Mouse (Mus musculus): ENCODE data around the gene Rerg. TPM values are rescaled to one million over a fixed set of nuclear protein-coding genes. Genes with fewer than 3 reads are reported as not detected.

Gene Rerg
- polyA plus RNA-seq, 1 experiment from 2014 or later = 39.4 TPM

DNA sequence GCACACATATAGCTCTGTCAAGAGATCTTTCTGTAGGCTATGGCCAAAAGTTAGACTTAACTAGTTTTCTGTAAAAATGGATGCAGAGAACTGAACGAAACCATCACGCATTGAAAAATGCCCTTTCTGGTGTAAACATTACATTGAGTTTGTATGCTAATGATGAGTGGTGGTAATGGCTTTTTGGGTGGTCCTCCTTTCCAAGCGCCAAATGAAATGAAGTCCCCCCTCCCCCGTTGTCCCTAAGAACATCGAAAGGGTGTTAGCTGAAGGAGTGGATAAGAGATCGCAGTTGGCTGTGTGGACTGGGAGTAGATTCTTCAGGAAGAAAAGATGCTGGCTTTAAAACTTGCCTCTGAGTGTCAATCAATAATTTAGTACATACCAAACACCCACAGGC is 20.3 kb upstream of the Rerg start:
- H3K4me3 ChIP-seq = no peak overlapping the region
- no peak overlapping the region for H3K4me2 ChIP-seq
- H3K4me1 ChIP-seq = no peaks in the 10 kb centered on the region
- H3K9ac ChIP-seq = no peak overlapping the region
- no peak overlapping the region for H3K27ac ChIP-seq
- no peaks in the 10 kb centered on the region for H3K9me3 ChIP-seq
- no peak for ATAC-seq (ENCODE audit: insufficient number of reproducible peaks, low FRiP score, low TSS enrichment, low read depth)
- no peaks in the 10 kb centered on the region for H3K36me3 ChIP-seq
- no peaks in the 10 kb centered on the region for H3K27me3 ChIP-seq
- 92% methylated on average over 6 of the region's 6 CpGs for WGBS

DNA sequence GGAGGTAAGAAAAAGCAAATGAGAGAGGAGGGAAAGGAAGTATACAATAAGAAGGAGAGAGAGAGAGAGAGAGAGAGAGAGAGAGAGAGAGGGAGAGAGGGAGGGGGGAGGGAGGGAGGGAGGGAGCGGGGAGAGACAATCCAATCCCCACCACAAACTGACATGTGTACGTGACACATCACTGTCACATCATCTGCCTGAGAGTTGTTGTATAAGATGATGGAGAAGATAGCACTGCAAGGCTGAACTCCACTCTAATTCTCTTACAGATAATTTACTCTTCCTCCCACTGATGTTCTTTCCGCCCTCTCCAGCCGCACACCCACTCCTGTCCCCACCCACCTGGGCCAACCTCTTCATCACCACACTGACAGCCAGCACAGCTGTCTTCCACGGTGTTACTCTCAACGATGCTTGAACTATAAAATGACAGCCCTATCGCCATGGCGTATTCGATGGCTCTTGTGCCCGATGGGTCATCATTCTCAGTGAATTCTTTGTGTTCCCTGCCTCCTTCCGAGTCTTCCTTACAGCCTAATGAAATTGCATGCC is 18.2 kb upstream of the Rerg start:
- WGBS = 43% methylated on average over 11 of the region's 11 CpGs
- Histone ChIP-seq H3K36me3 (no peaks in the 10 kb centered on the region), H3K27ac (no peak overlapping the region), H3K4me1 (no peaks in the 10 kb centered on the region), H3K27me3 (no peaks in the 10 kb centered on the region), H3K4me3 (no peak overlapping the region), H3K9ac (no peak overlapping the region), H3K9me3 (no peaks in the 10 kb centered on the region), H3K4me2 (no peak overlapping the region)
- ATAC-seq (ENCODE audit: insufficient number of reproducible peaks, low FRiP score, low TSS enrichment, low read depth) = no peak

DNA sequence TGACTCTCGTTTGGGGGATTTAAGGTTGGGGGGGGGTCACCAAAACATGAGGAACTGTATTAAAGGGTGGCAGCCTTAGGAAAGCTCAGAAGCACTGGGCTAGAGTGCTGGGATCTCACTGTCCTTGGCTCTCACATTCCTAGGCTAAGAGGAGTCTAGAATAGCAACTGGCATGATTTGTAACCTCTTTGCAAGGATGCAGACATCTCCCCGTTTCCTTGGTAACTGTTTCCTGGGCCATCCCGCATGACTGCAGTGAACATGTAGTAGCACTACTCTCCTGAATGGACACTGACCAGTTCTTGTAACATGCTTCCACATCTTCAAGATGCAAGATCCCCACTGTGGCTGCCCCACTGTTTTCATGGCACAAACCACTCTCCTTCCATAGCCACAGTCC is 17.1 kb upstream of the Rerg start:
- no peaks in the 10 kb centered on the region for H3K4me1 ChIP-seq
- no peak for ATAC-seq (ENCODE audit: insufficient number of reproducible peaks, low FRiP score, low TSS enrichment, low read depth)
- no peaks in the 10 kb centered on the region for H3K9me3 ChIP-seq
- no peak overlapping the region for H3K9ac ChIP-seq
- H3K36me3 ChIP-seq = no peaks in the 10 kb centered on the region
- H3K27me3 ChIP-seq = no peaks in the 10 kb centered on the region
- WGBS = 65% methylated on average over 3 of the region's 3 CpGs
- H3K4me2 ChIP-seq = no peak overlapping the region
- no peak overlapping the region for H3K4me3 ChIP-seq
- no peak overlapping the region for H3K27ac ChIP-seq

DNA sequence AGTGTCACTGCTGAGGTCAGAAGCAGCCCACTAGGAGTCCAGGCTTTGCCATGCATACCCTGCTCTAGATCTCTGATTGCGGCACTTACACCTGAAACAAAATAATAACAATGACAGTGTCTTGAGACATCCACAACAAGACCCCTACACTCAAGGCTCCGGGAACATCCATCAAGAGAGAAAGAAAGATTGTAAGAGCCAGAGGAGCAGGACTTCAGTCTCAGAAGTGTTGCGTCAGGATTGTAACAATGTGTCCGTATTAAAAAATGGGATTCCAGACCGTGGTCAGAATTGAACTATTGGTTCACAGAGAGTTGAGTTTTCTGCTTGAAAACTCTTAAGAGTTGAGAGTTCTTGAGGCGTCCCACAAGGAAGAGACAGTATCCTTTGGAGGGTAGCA is 10.3 kb upstream of the Rerg start:
- Histone ChIP-seq H3K9me3 (no peaks in the 10 kb centered on the region), H3K4me2 (no peak overlapping the region), H3K4me1 (peaks cover 6% of the 10 kb centered on the region; the same call in 1 of the 2 replicates), H3K4me3 (no peak overlapping the region), H3K9ac (no peak overlapping the region), H3K36me3 (no peaks in the 10 kb centered on the region), H3K27ac (no peak overlapping the region), H3K27me3 (no peaks in the 10 kb centered on the region)
- no peak for ATAC-seq (ENCODE audit: insufficient number of reproducible peaks, low FRiP score, low TSS enrichment, low read depth)
- 63% methylated on average over 6 of the region's 6 CpGs for WGBS

DNA sequence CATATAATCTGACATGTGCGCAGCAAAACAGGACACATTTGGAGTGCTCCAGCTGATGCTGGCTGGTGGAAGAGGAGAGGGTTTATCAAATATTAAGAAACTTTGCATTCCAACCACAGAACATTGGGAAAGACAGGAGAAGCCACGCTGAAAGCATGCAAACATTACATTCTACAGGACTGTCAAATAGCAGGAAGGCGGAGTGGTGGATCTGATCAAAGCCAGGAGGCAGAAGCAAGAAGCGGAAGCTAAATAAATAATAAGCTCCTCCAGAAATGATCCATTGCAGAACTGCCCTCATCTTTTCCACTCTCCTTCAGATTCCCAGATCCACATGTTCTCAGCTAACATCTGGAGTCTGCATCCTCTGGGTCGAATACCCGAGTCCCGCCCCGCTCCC is 9.8 kb upstream of the Rerg start:
- Histone ChIP-seq H3K36me3 (no peaks in the 10 kb centered on the region), H3K9me3 (no peaks in the 10 kb centered on the region), H3K4me3 (no peak overlapping the region), H3K27me3 (no peaks in the 10 kb centered on the region), H3K4me2 (no peak overlapping the region), H3K4me1 (peaks cover 6% of the 10 kb centered on the region; the same call in 1 of the 2 replicates), H3K27ac (no peak overlapping the region), H3K9ac (no peak overlapping the region)
- 31% methylated on average over 8 of the region's 8 CpGs for WGBS
- ATAC-seq (ENCODE audit: insufficient number of reproducible peaks, low FRiP score, low TSS enrichment, low read depth) = no peak

DNA sequence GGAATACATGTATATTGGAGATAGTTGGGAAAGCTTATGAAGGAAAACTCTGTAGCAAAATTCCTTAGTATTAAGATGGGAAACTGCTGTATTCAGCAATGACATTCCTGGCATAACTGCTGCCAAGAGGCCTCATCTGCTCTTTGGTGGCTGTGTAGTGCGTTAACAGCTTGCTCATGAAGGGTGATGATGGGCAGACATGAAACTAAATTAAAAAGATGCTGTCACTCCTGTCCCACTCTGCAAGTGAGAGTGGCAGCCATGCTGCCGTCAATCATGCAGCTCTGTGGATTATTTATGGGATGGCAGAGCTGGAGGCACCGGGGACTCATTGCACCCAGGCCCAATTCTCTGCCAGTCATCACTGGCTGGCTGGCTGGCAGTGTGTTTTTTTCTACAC is 8.7 kb upstream of the Rerg start:
- H3K27ac ChIP-seq = no peak overlapping the region
- 35% methylated on average over 3 of the region's 3 CpGs for WGBS
- no peak for ATAC-seq (ENCODE audit: insufficient number of reproducible peaks, low FRiP score, low TSS enrichment, low read depth)

DNA sequence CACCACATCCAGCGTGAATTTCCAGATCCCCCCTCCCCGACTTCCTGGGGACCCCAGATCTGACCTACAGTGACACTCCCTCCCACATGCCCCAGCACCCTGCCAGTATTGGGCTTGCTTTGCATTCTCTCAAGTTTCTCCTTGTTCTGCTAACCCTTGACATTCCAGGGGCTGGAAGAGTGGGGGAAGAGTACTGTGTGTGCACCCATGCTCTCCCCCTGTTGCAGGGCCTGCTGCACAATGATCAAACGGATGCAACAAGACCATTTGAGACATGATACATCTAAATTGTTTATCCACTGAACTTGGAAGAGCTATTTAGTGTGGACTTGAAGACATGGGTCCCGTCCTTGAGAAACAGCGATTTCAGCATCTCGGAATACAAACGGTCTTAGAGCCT is 349 bp upstream of the Rerg start:
- Histone ChIP-seq H3K36me3 (no peaks in the 10 kb centered on the region), H3K4me1 (peaks cover 16% of the 10 kb centered on the region), H3K27me3 (peaks cover 7% of the 10 kb centered on the region; the same call in 1 of the 2 replicates), H3K27ac (no peak overlapping the region), H3K4me3 (no peak overlapping the region), H3K9me3 (no peaks in the 10 kb centered on the region), H3K4me2 (no peak overlapping the region), H3K9ac (no peak overlapping the region)
- 46% methylated on average over 7 of the region's 7 CpGs for WGBS
- no peak for ATAC-seq (ENCODE audit: insufficient number of reproducible peaks, low FRiP score, low TSS enrichment, low read depth)

More for the DNA sequence above, 8.7 kb upstream of the Rerg start:
- no peaks in the 10 kb centered on the region for H3K36me3 ChIP-seq
- H3K4me1 ChIP-seq = peaks cover 6% of the 10 kb centered on the region; the same call in 1 of the 2 replicates
- no peak overlapping the region for H3K9ac ChIP-seq
- no peaks in the 10 kb centered on the region for H3K9me3 ChIP-seq
- no peak overlapping the region for H3K4me3 ChIP-seq
- no peak overlapping the region for H3K4me2 ChIP-seq
- H3K27me3 ChIP-seq = no peaks in the 10 kb centered on the region

DNA sequence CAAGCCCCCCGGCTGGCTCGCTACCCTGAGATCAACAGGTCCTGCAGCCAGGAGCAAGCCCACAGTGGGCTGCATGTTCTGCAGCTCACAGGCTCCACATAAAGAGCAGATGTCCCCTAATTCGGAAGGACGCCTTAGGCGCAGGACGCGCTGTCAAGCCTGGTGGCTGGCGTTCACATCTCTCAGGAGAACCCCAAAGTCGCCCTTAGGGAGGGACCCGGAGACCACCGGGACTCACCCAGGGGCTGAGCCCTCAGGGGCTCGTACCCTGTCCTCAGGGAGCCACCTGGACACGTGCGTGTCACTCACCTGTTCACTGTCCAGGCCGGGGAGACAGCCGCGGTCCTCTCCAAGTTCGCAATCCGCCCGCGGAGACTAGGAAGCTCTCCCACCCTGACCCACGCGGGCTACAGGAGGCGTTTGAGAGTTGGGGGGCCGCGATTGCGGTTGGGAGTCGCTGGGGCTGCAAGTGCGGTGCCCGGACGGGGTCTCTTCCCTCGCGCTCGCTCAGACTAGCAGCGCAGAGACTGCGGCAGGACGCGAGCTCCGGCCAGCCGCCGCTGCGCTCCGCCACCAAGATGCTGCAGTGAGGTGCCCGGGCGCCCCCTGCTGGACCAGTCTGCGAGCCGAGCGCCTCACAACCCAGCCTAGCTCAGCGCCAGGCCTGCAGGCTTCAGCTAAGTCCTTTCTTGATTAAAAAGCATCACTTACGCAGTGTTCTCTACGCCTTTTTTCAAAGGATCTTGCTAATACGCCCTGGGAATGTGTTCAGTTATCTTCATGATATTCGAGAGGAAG is 927 bp downstream of the Rerg start:
- H3K4me3 ChIP-seq = peak overlapping the region; percentile 60
- ATAC-seq (ENCODE audit: insufficient number of reproducible peaks, low FRiP score, low TSS enrichment, low read depth) = peak; percentile 88
- H3K27me3 ChIP-seq = peaks cover 7% of the 10 kb centered on the region; the same call in 1 of the 2 replicates
- no peaks in the 10 kb centered on the region for H3K9me3 ChIP-seq
- WGBS = under 1% methylated on average over 53 of the region's 53 CpGs
- H3K27ac ChIP-seq = peak overlapping the region; percentile 33; the same call in 1 of the 2 replicates
- peaks cover 16% of the 10 kb centered on the region for H3K4me1 ChIP-seq
- peak overlapping the region; percentile 88 for H3K4me2 ChIP-seq
- H3K9ac ChIP-seq = peak overlapping the region; percentile 65
- no peaks in the 10 kb centered on the region; the same call in 1 of the 2 replicates for H3K36me3 ChIP-seq

DNA sequence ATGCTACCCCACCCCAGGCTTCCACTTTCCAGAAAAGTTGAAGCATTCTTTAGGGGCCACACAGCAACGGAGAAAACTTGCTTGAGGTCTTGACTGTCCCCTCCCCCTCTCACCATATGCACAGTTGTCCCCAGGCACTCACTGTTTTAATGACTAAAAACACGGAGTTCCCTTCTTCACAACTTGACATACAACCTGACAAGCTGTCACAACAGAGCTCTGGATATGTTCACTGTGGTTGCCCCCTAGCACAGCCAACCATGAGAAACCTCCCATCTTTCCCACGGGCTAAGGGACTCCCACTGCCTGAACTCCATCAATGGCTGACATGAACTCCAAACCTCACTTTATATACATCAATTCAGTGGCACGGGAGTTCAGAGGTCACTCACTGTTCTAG is 3.5 kb downstream of the Rerg start:
- 22% methylated on average over 4 of the region's 4 CpGs for WGBS
- Histone ChIP-seq H3K4me3 (no peak overlapping the region), H3K9me3 (no peaks in the 10 kb centered on the region), H3K4me1 (peaks cover 16% of the 10 kb centered on the region), H3K9ac (no peak overlapping the region), H3K36me3 (peaks cover 6% of the 10 kb centered on the region; the same call in 1 of the 2 replicates), H3K27ac (no peak overlapping the region), H3K4me2 (no peak overlapping the region), H3K27me3 (peaks cover 7% of the 10 kb centered on the region; the same call in 1 of the 2 replicates)
- ATAC-seq (ENCODE audit: insufficient number of reproducible peaks, low FRiP score, low TSS enrichment, low read depth) = no peak

DNA sequence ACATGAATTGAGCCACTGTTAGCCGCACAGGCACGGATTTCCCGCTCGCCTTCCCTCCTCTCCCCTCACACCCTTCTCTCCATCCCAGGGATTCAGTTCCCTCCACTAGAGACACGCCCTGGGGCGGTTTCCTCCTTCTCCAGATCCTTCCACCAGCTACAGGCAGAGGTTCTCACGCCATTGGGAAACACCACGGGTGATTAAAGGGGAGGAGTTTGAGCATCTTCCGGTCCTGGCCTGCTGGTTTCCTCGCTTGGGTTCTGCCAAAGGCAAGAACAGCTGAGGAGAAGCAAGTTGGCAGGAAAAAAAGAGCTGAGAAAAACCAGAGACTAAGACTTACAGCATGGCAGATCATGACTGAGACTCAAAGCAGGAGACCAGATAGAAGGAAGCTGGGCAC is 6.7 kb downstream of the Rerg start:
- ATAC-seq (ENCODE audit: insufficient number of reproducible peaks, low FRiP score, low TSS enrichment, low read depth) = no peak
- no peak overlapping the region for H3K9ac ChIP-seq
- 63% methylated on average over 10 of the region's 10 CpGs for WGBS
- H3K36me3 ChIP-seq = peaks cover 9% of the 10 kb centered on the region; the same call in 1 of the 2 replicates
- no peak overlapping the region for H3K4me3 ChIP-seq
- H3K4me2 ChIP-seq = no peak overlapping the region
- no peak overlapping the region for H3K27ac ChIP-seq
- no peaks in the 10 kb centered on the region for H3K9me3 ChIP-seq
- H3K27me3 ChIP-seq = no peaks in the 10 kb centered on the region
- H3K4me1 ChIP-seq = peaks cover 11% of the 10 kb centered on the region; the same call in 1 of the 2 replicates

DNA sequence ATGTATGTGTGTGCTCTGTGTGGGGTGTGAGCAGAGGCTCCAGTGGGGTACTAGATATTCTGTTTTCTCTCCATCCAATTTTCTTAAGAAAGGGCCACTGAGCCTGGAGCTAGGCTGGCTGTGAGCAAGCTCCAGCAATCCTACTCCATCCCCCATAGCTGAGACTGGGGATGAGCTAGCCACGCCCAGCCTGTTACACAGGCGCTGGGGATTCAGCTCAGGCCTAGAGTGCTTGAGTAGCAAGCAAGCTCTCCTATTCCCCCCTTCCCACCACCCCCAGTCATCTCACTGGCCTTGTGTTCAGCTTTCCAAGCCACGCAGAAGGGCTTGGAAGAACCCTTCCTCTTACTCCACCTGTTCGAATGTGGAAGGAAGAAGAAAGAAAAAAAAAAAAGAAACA is 7.2 kb downstream of the Rerg start:
- H3K27ac ChIP-seq = no peak overlapping the region
- H3K4me1 ChIP-seq = peaks cover 11% of the 10 kb centered on the region; the same call in 1 of the 2 replicates
- no peak overlapping the region for H3K9ac ChIP-seq
- H3K4me2 ChIP-seq = no peak overlapping the region
- no peaks in the 10 kb centered on the region for H3K9me3 ChIP-seq
- 80% methylated on average over 4 of the region's 4 CpGs for WGBS
- peaks cover 9% of the 10 kb centered on the region; the same call in 1 of the 2 replicates for H3K36me3 ChIP-seq
- H3K27me3 ChIP-seq = no peaks in the 10 kb centered on the region
- no peak for ATAC-seq (ENCODE audit: insufficient number of reproducible peaks, low FRiP score, low TSS enrichment, low read depth)
- H3K4me3 ChIP-seq = no peak overlapping the region

DNA sequence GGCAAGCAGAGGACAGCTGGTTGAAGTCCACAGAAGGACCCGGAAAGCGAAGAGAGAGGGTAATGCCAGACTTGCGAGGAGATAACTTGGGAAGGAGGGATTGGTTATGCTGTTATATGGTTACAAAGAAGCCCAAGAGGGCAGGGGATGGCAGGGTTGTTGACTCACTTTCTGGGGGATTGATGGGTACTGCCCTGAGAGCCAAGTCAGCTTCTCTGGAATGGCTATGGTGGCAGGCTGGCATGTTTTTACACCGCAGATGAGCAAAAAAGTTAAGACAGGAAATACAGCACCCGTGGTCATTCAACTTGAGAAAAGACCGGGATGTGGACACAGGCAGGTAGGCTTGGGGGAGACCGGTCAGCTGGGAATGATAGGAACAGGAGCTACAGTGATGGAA is 7.8 kb downstream of the Rerg start:
- H3K4me2 ChIP-seq = no peak overlapping the region
- H3K9ac ChIP-seq = no peak overlapping the region
- H3K4me1 ChIP-seq = peaks cover 11% of the 10 kb centered on the region; the same call in 1 of the 2 replicates
- no peaks in the 10 kb centered on the region for H3K9me3 ChIP-seq
- peaks cover 9% of the 10 kb centered on the region; the same call in 1 of the 2 replicates for H3K36me3 ChIP-seq
- no peak overlapping the region for H3K4me3 ChIP-seq
- WGBS = 88% methylated on average over 7 of the region's 7 CpGs
- ATAC-seq (ENCODE audit: insufficient number of reproducible peaks, low FRiP score, low TSS enrichment, low read depth) = no peak
- H3K27ac ChIP-seq = no peak overlapping the region
- H3K27me3 ChIP-seq = no peaks in the 10 kb centered on the region

Data from limb, embryonic 15.5 days (tissue).